Mouse (Mus musculus): ENCODE results near the gene Ror2. TPM values are rescaled to one million over a fixed set of nuclear protein-coding genes. Genes with fewer than 3 reads are reported as not detected.
"Not testable (repeated sequence)": the region's sequence is repeated elsewhere in the genome, so short reads cannot be mapped to it uniquely, and the experiment has no call there.

Gene Ror2
- polyA plus RNA-seq (2015; fragmentation: Nextera tagmentation; extraction: Ambion mirVana), result 9.9 and 10.4 TPM in 2 replicates

DNA sequence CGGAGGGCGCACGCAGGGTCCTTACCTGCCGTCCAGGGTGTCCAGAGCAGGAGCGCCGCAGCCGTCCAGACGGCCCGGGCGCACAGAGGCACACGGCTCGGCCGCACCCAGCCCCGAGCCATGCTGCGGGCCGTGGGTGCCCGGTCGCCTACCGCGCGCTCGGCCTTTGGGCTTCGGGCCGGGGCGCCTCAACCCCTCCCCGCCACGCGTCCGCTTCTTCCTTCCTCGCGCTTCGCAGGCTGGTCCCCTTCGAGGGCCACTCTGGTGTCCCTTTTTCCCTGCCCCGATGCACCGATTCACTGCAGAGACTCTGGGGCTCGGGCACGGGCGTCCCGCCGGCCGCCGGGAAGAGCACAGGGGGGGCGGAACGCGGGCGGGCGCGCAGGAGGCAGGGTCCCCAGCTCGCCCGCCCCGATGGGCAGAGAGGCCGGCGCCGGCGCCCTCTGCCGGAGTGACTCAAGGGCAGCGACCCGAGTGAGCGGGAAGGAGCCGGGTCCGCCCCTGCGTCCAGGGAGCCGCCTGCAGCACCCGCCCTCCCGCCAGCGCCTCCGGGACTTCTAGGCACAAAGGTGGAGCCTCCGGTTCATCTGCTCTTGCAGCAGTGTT, at the start of gene Ror2:
Gene Ror2 (minus strand): TSS at position 369 of the 606 bp plus-strand sequence.
- ATAC-seq (ENCODE audit: low FRiP score, low TSS enrichment), result peak; percentile 84
- Histone ChIP-seq H3K36me3 (ENCODE audit: insufficient read depth, low read length) (no peaks in the 10 kb centered on the region), H3K4me2 (replicated peaks; ENCODE audit: low read depth, low read length) (peak within 1 kb of the TSS; percentile 72), H3K27me3 (ENCODE audit: insufficient read depth, low read length) (peaks cover 24% of the 10 kb centered on the region; the same call in 1 of the 2 replicates), H3K9ac (replicated peaks; ENCODE audit: low read length) (peak within 1 kb of the TSS; percentile 81), H3K9me3 (ENCODE audit: low read length) (peaks cover 3% of the 10 kb centered on the region; the same call in 1 of the 2 replicates), H3K4me1 (ENCODE audit: insufficient read depth, low read length) (peaks cover 40% of the 10 kb centered on the region), H3K4me3 (ENCODE audit: low read length) (peak within 1 kb of the TSS; percentile 69), H3K27ac (ENCODE audit: low read length) (peak within 1 kb of the TSS; percentile 26; the same call in 1 of the 2 replicates)
- WGBS, result under 1% methylated on average over 68 of the region's 68 CpGs

GRCm38 (mm10) chr13:53333769-53334168, 47.8 kb upstream of the Ror2 start:
- no peaks in the 10 kb centered on the region for H3K4me1 ChIP-seq (ENCODE audit: insufficient read depth, low read length)
- no peak overlapping the region for H3K4me3 ChIP-seq (ENCODE audit: low read length)
- H3K27ac ChIP-seq (ENCODE audit: low read length), result no peak overlapping the region
- no peak overlapping the region for H3K9ac ChIP-seq (replicated peaks; ENCODE audit: low read length)
- H3K9me3 ChIP-seq (ENCODE audit: low read length), result no peaks in the 10 kb centered on the region
- H3K36me3 ChIP-seq (ENCODE audit: insufficient read depth, low read length), result peaks cover 42% of the 10 kb centered on the region
- H3K4me2 ChIP-seq (replicated peaks; ENCODE audit: low read depth, low read length), result no peak overlapping the region
- no peaks in the 10 kb centered on the region for H3K27me3 ChIP-seq (ENCODE audit: insufficient read depth, low read length)
- ATAC-seq (ENCODE audit: low FRiP score, low TSS enrichment), result no peak
- 92% methylated on average over 8 of the region's 8 CpGs for WGBS

GRCm38 (mm10) chr13:53330246-53330645, 44.3 kb upstream of the Ror2 start:
- no peak overlapping the region for H3K4me2 ChIP-seq (replicated peaks; ENCODE audit: low read depth, low read length)
- H3K9ac ChIP-seq (replicated peaks; ENCODE audit: low read length), result no peak overlapping the region
- peaks cover 15% of the 10 kb centered on the region for H3K36me3 ChIP-seq (ENCODE audit: insufficient read depth, low read length)
- ATAC-seq (ENCODE audit: low FRiP score, low TSS enrichment), result no peak
- H3K4me1 ChIP-seq (ENCODE audit: insufficient read depth, low read length), result no peaks in the 10 kb centered on the region
- H3K27me3 ChIP-seq (ENCODE audit: insufficient read depth, low read length), result no peaks in the 10 kb centered on the region
- H3K9me3 ChIP-seq (ENCODE audit: low read length), result no peaks in the 10 kb centered on the region; the same call in 1 of the 2 replicates
- WGBS, result 86% methylated on average over 2 of the region's 2 CpGs
- H3K27ac ChIP-seq (ENCODE audit: low read length), result no peak overlapping the region
- no peak overlapping the region for H3K4me3 ChIP-seq (ENCODE audit: low read length)

- H3K4me3 ChIP-seq (ENCODE audit: low read length), result no peak overlapping the region
- H3K4me2 ChIP-seq (replicated peaks; ENCODE audit: low read depth, low read length), result no peak overlapping the region
- H3K4me1 ChIP-seq (ENCODE audit: insufficient read depth, low read length), result no peaks in the 10 kb centered on the region
- H3K36me3 ChIP-seq (ENCODE audit: insufficient read depth, low read length), result no peaks in the 10 kb centered on the region
- 100% methylated on average over 1 of the region's 1 CpGs for WGBS
- ATAC-seq (ENCODE audit: low FRiP score, low TSS enrichment), result no peak
- H3K27ac ChIP-seq (ENCODE audit: low read length), result no peak overlapping the region
- no peaks in the 10 kb centered on the region for H3K27me3 ChIP-seq (ENCODE audit: insufficient read depth, low read length)
- no peaks in the 10 kb centered on the region; the same call in 1 of the 2 replicates for H3K9me3 ChIP-seq (ENCODE audit: low read length)
- H3K9ac ChIP-seq (replicated peaks; ENCODE audit: low read length), result no peak overlapping the region
These were observed 39.6 kb upstream of the Ror2 start for GRCm38 (mm10) chr13:53325531-53325930.

- no peaks in the 10 kb centered on the region for H3K36me3 ChIP-seq (ENCODE audit: insufficient read depth, low read length)
- no peak overlapping the region for H3K9ac ChIP-seq (replicated peaks; ENCODE audit: low read length)
- H3K4me3 ChIP-seq (ENCODE audit: low read length), result no peak overlapping the region
- 81% methylated on average over 2 of the region's 2 CpGs for whole genome bisulfite sequencing
- no peak overlapping the region for H3K4me2 ChIP-seq (replicated peaks; ENCODE audit: low read depth, low read length)
- no peak overlapping the region for H3K27ac ChIP-seq (ENCODE audit: low read length)
- H3K9me3 ChIP-seq (ENCODE audit: low read length), result no peaks in the 10 kb centered on the region; the same call in 1 of the 2 replicates
- H3K4me1 ChIP-seq (ENCODE audit: insufficient read depth, low read length), result no peaks in the 10 kb centered on the region
- H3K27me3 ChIP-seq (ENCODE audit: insufficient read depth, low read length), result no peaks in the 10 kb centered on the region
- ATAC-seq (ENCODE audit: low FRiP score, low TSS enrichment), result no peak
These were observed 37.7 kb upstream of the Ror2 start for GRCm38 (mm10) chr13:53323661-53324060.

DNA sequence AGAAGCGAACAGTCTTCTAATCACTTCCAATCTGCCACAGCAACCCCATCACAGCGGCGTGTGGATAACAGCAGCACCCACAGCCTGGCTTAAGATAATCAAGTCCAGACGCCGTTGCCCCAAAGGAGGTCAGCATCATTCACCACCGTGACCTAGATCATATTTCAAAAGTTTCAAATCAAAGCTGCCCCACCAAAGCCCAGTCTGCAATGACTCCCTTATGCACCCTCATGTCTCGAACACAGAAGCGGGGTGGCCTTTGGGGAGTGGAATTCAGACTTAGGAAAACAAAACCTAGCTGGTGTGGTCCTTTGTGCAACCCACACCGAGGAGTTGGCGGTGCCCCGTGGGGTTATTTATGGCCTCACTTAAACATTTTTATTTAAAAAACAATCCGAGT, 35.0 kb upstream of the Ror2 start:
- no peaks in the 10 kb centered on the region for H3K36me3 ChIP-seq (ENCODE audit: insufficient read depth, low read length)
- WGBS, result 26% methylated on average over 12 of the region's 12 CpGs
- no peaks in the 10 kb centered on the region for H3K27me3 ChIP-seq (ENCODE audit: insufficient read depth, low read length)
- ATAC-seq (ENCODE audit: low FRiP score, low TSS enrichment), result no peak
- H3K4me3 ChIP-seq (ENCODE audit: low read length), result no peak overlapping the region
- H3K27ac ChIP-seq (ENCODE audit: low read length), result no peak overlapping the region
- no peak overlapping the region for H3K4me2 ChIP-seq (replicated peaks; ENCODE audit: low read depth, low read length)
- no peaks in the 10 kb centered on the region; the same call in 1 of the 2 replicates for H3K9me3 ChIP-seq (ENCODE audit: low read length)
- H3K9ac ChIP-seq (replicated peaks; ENCODE audit: low read length), result no peak overlapping the region
- 0 out of 2 replicates have a peak, but pooled peaks cover 3% of the 10 kb centered on the region for H3K4me1 ChIP-seq (ENCODE audit: insufficient read depth, low read length)

DNA sequence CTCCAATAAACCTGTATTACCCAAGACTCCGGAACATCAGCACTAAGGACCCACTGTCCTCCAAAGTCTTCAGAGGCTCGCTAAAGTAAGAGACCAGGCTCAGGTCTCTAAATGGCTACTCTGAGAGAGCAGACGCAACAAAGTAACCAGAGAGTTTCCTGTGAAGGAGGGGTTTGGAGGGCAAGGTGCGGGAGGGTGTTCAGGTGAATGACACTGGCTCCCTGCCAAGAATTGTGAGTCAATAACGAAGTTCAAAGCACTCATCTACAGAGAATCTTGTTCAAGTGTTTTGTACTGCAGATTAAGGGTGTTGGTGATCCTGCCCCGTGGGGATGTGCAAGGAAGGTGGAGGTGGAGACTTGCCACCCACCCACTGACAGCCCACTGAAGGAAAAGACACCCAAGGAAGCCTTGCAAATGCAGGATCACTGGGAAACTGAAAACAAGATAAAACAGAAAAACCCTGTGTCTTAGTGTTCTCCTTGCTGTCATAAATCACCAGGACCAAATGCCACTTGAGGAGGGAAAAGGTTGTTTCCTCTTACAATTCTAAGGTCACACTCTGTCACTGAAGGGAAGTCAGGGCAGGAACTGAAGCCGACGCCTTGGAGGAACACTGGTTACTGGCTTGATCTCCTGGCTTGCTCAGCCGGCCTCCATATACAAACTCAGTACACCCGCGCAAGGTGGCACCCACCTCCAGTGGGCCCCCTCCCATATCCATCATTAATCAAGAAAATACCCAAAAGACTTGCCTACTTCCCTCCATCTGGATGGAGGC, 30.8 kb upstream of the Ror2 start:
- no peak overlapping the region for H3K4me3 ChIP-seq (ENCODE audit: low read length)
- H3K4me1 ChIP-seq (ENCODE audit: insufficient read depth, low read length), result 0 out of 2 replicates have a peak, but pooled peaks cover 3% of the 10 kb centered on the region
- H3K36me3 ChIP-seq (ENCODE audit: insufficient read depth, low read length), result no peaks in the 10 kb centered on the region
- H3K9me3 ChIP-seq (ENCODE audit: low read length), result no peaks in the 10 kb centered on the region
- no peak for ATAC-seq (ENCODE audit: low FRiP score, low TSS enrichment)
- WGBS, result 22% methylated on average over 11 of the region's 11 CpGs
- no peaks in the 10 kb centered on the region for H3K27me3 ChIP-seq (ENCODE audit: insufficient read depth, low read length)
- H3K4me2 ChIP-seq (replicated peaks; ENCODE audit: low read depth, low read length), result no peak overlapping the region
- H3K9ac ChIP-seq (replicated peaks; ENCODE audit: low read length), result no peak overlapping the region
- no peak overlapping the region for H3K27ac ChIP-seq (ENCODE audit: low read length)

- ATAC-seq (ENCODE audit: low FRiP score, low TSS enrichment); H3K4me1 ChIP-seq (ENCODE audit: insufficient read depth, low read length); H3K27me3 ChIP-seq (ENCODE audit: insufficient read depth, low read length); H3K36me3 ChIP-seq (ENCODE audit: insufficient read depth, low read length); H3K9ac ChIP-seq (replicated peaks; ENCODE audit: low read length); H3K4me3 ChIP-seq (ENCODE audit: low read length); H3K9me3 ChIP-seq (ENCODE audit: low read length); H3K27ac ChIP-seq (ENCODE audit: low read length); H3K4me2 ChIP-seq (replicated peaks; ENCODE audit: low read depth, low read length): not testable (repeated sequence)
- WGBS, result 87% methylated on average over 4 of the region's 4 CpGs
These were observed 29.8 kb upstream of the Ror2 start for GRCm38 (mm10) chr13:53315757-53316156.

GRCm38 (mm10) chr13:53310442-53310841, 24.5 kb upstream of the Ror2 start:
- no peaks in the 10 kb centered on the region for H3K36me3 ChIP-seq (ENCODE audit: insufficient read depth, low read length)
- no peak overlapping the region; the same call in 1 of the 2 replicates for H3K9ac ChIP-seq (replicated peaks; ENCODE audit: low read length)
- H3K27ac ChIP-seq (ENCODE audit: low read length), result peak overlapping the region; percentile 59
- 61% methylated on average over 5 of the region's 5 CpGs for WGBS
- H3K4me2 ChIP-seq (replicated peaks; ENCODE audit: low read depth, low read length), result no peak overlapping the region; the same call in 1 of the 2 replicates
- H3K4me1 ChIP-seq (ENCODE audit: insufficient read depth, low read length), result peaks cover 17% of the 10 kb centered on the region
- ATAC-seq (ENCODE audit: low FRiP score, low TSS enrichment), result no peak
- no peaks in the 10 kb centered on the region for H3K27me3 ChIP-seq (ENCODE audit: insufficient read depth, low read length)
- no peak overlapping the region for H3K4me3 ChIP-seq (ENCODE audit: low read length)
- no peaks in the 10 kb centered on the region for H3K9me3 ChIP-seq (ENCODE audit: low read length)
